Comparison of ENCODE assay signal across 8 mouse cellular contexts in the genomic region with DNA sequence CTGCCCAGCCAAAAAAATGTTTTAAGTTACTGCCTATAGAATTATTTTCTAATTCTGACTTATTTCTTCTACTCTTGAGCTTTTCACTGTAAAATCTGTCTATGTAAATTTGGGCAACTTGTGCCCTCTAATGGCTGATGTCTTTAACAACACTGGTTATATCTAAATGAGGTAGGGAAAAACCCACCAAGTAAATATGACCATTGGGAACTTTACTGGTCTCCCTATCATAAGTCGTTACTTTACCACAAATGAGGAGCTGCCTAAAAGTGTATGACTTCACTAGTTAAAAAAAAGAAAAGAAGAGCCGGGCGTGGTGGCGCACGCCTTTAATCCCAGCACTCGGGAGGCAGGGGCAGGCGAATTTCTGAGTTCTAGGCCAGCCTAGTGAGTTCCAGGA. TPM values are rescaled to one million over a fixed set of nuclear protein-coding genes. Genes with fewer than 3 reads are reported as not detected.
DNase-seq lines count a peak whose midpoint lies in the region; ATAC-seq lines count a peak whose summit lies in the region.

No protein-coding gene starts in this region.

- peak overlapping the region; percentile 61 for H3K4me2 ChIP-seq in embryonic facial prominence, embryonic 13.5 days
- peak overlapping the region; percentile 58 for H3K4me2 ChIP-seq in limb, embryonic 12.5 days
- peak overlapping the region; percentile 46 for H3K4me2 ChIP-seq in stomach, embryonic 14.5 days (replicated peaks; ENCODE audit: low read depth, low read length)

- no peaks in the 10 kb centered on the region for H3K27me3 ChIP-seq in embryonic facial prominence, embryonic 13.5 days
- no peaks in the 10 kb centered on the region for H3K27me3 ChIP-seq in limb, embryonic 12.5 days
- H3K27me3 ChIP-seq in stomach, embryonic 14.5 days (ENCODE audit: control insufficient read depth, insufficient read depth, low read length) = no peaks in the 10 kb centered on the region

- no peak for ATAC-seq in embryonic facial prominence, embryonic 13.5 days (ENCODE audit: insufficient number of reproducible peaks, insufficient read depth, low FRiP score, low TSS enrichment, low read depth)
- no peak for ATAC-seq in limb, embryonic 12.5 days (ENCODE audit: insufficient number of reproducible peaks, insufficient read depth, low FRiP score, low TSS enrichment, low read depth)
- no peak for ATAC-seq in stomach, embryonic 14.5 days (ENCODE audit: insufficient number of reproducible peaks, insufficient read depth, low FRiP score, low read depth)

- H3K9ac ChIP-seq in embryonic facial prominence, embryonic 13.5 days = peak overlapping the region; percentile 53; the same call in 1 of the 2 replicates
- no peak overlapping the region for H3K9ac ChIP-seq in limb, embryonic 12.5 days (replicated peaks)
- H3K9ac ChIP-seq in stomach, embryonic 14.5 days (replicated peaks; ENCODE audit: low read depth, low read length) = no peak overlapping the region

- peaks cover 45% of the 10 kb centered on the region for H3K4me1 ChIP-seq in embryonic facial prominence, embryonic 13.5 days
- peaks cover 38% of the 10 kb centered on the region for H3K4me1 ChIP-seq in limb, embryonic 12.5 days (replicated peaks)
- peaks cover 9% of the 10 kb centered on the region; the same call in 1 of the 2 replicates for H3K4me1 ChIP-seq in stomach, embryonic 14.5 days (ENCODE audit: control insufficient read depth, insufficient read depth, low read length)

- no peaks in the 10 kb centered on the region for H3K9me3 ChIP-seq in embryonic facial prominence, embryonic 13.5 days
- H3K9me3 ChIP-seq in limb, embryonic 12.5 days = no peaks in the 10 kb centered on the region
- no peaks in the 10 kb centered on the region for H3K9me3 ChIP-seq in stomach, embryonic 14.5 days (ENCODE audit: control insufficient read depth, low read depth, low read length)

- no peak overlapping the region for H3K27ac ChIP-seq in embryonic facial prominence, embryonic 13.5 days
- H3K27ac ChIP-seq in limb, embryonic 12.5 days = no peak overlapping the region
- no peak overlapping the region for H3K27ac ChIP-seq in stomach, embryonic 14.5 days (ENCODE audit: low read length)

- H3K4me3 ChIP-seq in embryonic facial prominence, embryonic 13.5 days = peak overlapping the region; percentile 95
- peak overlapping the region; percentile 89 for H3K4me3 ChIP-seq in limb, embryonic 12.5 days (replicated peaks)
- peak overlapping the region; percentile 75 for H3K4me3 ChIP-seq in stomach, embryonic 14.5 days (ENCODE audit: low read depth, low read length)

- peak; percentile 31 for DNase-seq in embryo, embryonic 11 days
- DNase-seq in embryo, embryonic 9.5 days (ENCODE audit: extremely low spot score) = no peak
- DNase-seq in 416B (ENCODE audit: low read depth) = peak; percentile 77
- no peak for DNase-seq in layer of hippocampus, postnatal 25 days (ENCODE audit: extremely low spot score in 1 of 2, low spot score in 1 of 2)
- no peak for DNase-seq in gastrocnemius, postnatal 4 days (ENCODE audit: low spot score in 2 of 2)

- H3K36me3 ChIP-seq in embryonic facial prominence, embryonic 13.5 days = peaks cover 44% of the 10 kb centered on the region
- peaks cover 45% of the 10 kb centered on the region for H3K36me3 ChIP-seq in limb, embryonic 12.5 days
- peaks cover 45% of the 10 kb centered on the region for H3K36me3 ChIP-seq in stomach, embryonic 14.5 days (ENCODE audit: control insufficient read depth, insufficient read depth, low read length)

- WGBS in embryonic facial prominence, embryonic 13.5 days = 59% methylated on average over 7 of the region's 7 CpGs
- WGBS in limb, embryonic 12.5 days = 78% methylated on average over 7 of the region's 7 CpGs
- 65% methylated on average over 7 of the region's 7 CpGs for WGBS in stomach, embryonic 14.5 days

RNA-seq across cellular contexts. Expression of a gene that starts 2.8 kb away (rescaled TPM):
- 2,801 and 3,318 TPM in 2 replicates for polyA plus RNA-seq in embryonic facial prominence, embryonic 13.5 days (2015; fragmentation: Nextera tagmentation; extraction: Ambion mirVana)
- 3,393 and 3,612 TPM in 2 replicates for polyA plus RNA-seq in limb, embryonic 12.5 days (2016; fragmentation: Nextera tagmentation; extraction: Ambion mirVana)
- polyA plus RNA-seq in stomach, embryonic 14.5 days (2014; fragmentation: Nextera tagmentation; extraction: Ambion mirVana) = 2,483 and 2,506 TPM in 2 replicates
- total RNA-seq in layer of hippocampus, postnatal 25 days (2021) = 100 to 1,000 TPM; 388 to 399 TPM
- total RNA-seq in gastrocnemius, postnatal 4 days (2021) = 100 to 1,000 TPM; 776 to 797 TPM

RNA-seq across cellular contexts. Expression of a gene that starts 40.0 kb away (rescaled TPM):
- polyA plus RNA-seq in embryonic facial prominence, embryonic 13.5 days (2015; fragmentation: Nextera tagmentation; extraction: Ambion mirVana) = 36.0 and 42.7 TPM in 2 replicates
- polyA plus RNA-seq in limb, embryonic 12.5 days (2016; fragmentation: Nextera tagmentation; extraction: Ambion mirVana) = 47.0 and 47.6 TPM in 2 replicates
- 34.7 and 35.2 TPM in 2 replicates for polyA plus RNA-seq in stomach, embryonic 14.5 days (2014; fragmentation: Nextera tagmentation; extraction: Ambion mirVana)
- 10 to 100 TPM; 20.6 to 23.4 TPM for total RNA-seq in layer of hippocampus, postnatal 25 days (2021)
- total RNA-seq in gastrocnemius, postnatal 4 days (2021) = 10 to 100 TPM; 18.5 to 20.0 TPM

Comparison
In these comparisons a context has a peak if more than half of its experiments do, and no peak if none do; other contexts are left out.
1. DNase-seq: peak in embryo, embryonic 11 days (single experiment) and 416B (single experiment); none in embryo, embryonic 9.5 days (single experiment), layer of hippocampus, postnatal 25 days (0 of 2) and gastrocnemius, postnatal 4 days (0 of 2).
2. Peak in every context shown above with its lines, with median percentiles within 50 percentile points of each other: H3K4me2 ChIP-seq and H3K4me3 ChIP-seq.